Mouse (Mus musculus) bone marrow macrophage, adult 2 months (primary cell): ENCODE data around the gene Paox. TPM values are rescaled to one million over a fixed set of nuclear protein-coding genes. Genes with fewer than 3 reads are reported as not detected.

Experiments
- H3K27ac ChIP-seq: 2 replicates; pipeline ENCODE4 v1.5.1; 2012; ENCODE audit warnings: low read depth, low read length; ENCODE audit not compliant: insufficient read depth
- H3K4me1 ChIP-seq: 2 replicates; pipeline ENCODE4 v1.6.1; 2012; ENCODE audit warnings: low read length; ENCODE audit not compliant: control insufficient read depth, insufficient read depth
- H3K4me3 ChIP-seq: 2 replicates; pipeline ENCODE4 v1.5.1; 2012; ENCODE audit warnings: mild to moderate bottlenecking, low read length, moderate library complexity; ENCODE audit not compliant: insufficient read depth
- CTCF ChIP-seq: IDR thresholded peaks from 2 replicates; pipeline ENCODE4 v1.5.1; 2012; ENCODE audit warnings: low read depth, mild to moderate bottlenecking, low read length, moderate library complexity
- POLR2A ChIP-seq: IDR thresholded peaks from 2 replicates; pipeline ENCODE4 v1.6.1; 2012; ENCODE audit warnings: mild to moderate bottlenecking, low read depth, low read length, borderline replicate concordance
- polyA plus RNA-seq: library from polyadenylated mRNA; stranded (reverse); fragments of >200 nt; gene quantifications from 2 replicates; pipeline ENCODE4 v1.2.4, GENCODE M21; 2012; ENCODE audit not compliant: missing spikeins, insufficient read depth, insufficient read length

The Paox gene
- 20.1 and 25.9 TPM in 2 replicates for polyA plus RNA-seq

GRCm38 (mm10) chr7:140115583-140116328 is at the start of gene Paox:
Gene Paox, plus strand, starts transcription at chr7:140115799.
- TF ChIP-seq POLR2A, result no peak
- TF ChIP-seq CTCF, result no peak
- H3K27ac ChIP-seq, result peak within 1 kb of the TSS; percentile 73

GRCm38 (mm10) chr7:140067397-140067796 is 48.2 kb upstream of the Paox start:
- no peak overlapping the region for H3K4me3 ChIP-seq
- TF ChIP-seq POLR2A (no peak), CTCF (no peak)
- H3K27ac ChIP-seq, result no peak overlapping the region
- no peaks in the 10 kb centered on the region for H3K4me1 ChIP-seq

More at GRCm38 (mm10) chr7:140115583-140116328, at the start of gene Paox:
- peak within 1 kb of the TSS; percentile 79 for H3K4me3 ChIP-seq
- peaks cover 24% of the 10 kb centered on the region for H3K4me1 ChIP-seq

- TF ChIP-seq POLR2A (no peak), CTCF (no peak)
- no peak overlapping the region for H3K4me3 ChIP-seq
Measured at GRCm38 (mm10) chr7:140070042-140070711, 45.4 kb upstream of the Paox start.

GRCm38 (mm10) chr7:140077698-140078097 is 37.9 kb upstream of the Paox start:
- TF ChIP-seq CTCF (no peak), POLR2A (no peak)
- H3K27ac ChIP-seq, result no peak overlapping the region
- H3K4me1 ChIP-seq, result peaks cover 7% of the 10 kb centered on the region
- H3K4me3 ChIP-seq, result no peak overlapping the region

More at GRCm38 (mm10) chr7:140070042-140070711, 45.4 kb upstream of the Paox start:
- no peaks in the 10 kb centered on the region for H3K4me1 ChIP-seq
- H3K27ac ChIP-seq, result no peak overlapping the region

GRCm38 (mm10) chr7:140078711-140079110 is 36.9 kb upstream of the Paox start:
- Histone ChIP-seq H3K4me3 (no peak overlapping the region), H3K27ac (no peak overlapping the region), H3K4me1 (peaks cover 7% of the 10 kb centered on the region)
- TF ChIP-seq CTCF (peak; percentile 71), POLR2A (no peak)

- Histone ChIP-seq H3K4me1 (peaks cover 7% of the 10 kb centered on the region), H3K4me3 (no peak overlapping the region), H3K27ac (no peak overlapping the region)
- no peak for TF ChIP-seq CTCF
- no peak for TF ChIP-seq POLR2A
Measured at GRCm38 (mm10) chr7:140080503-140081156, 35.0 kb upstream of the Paox start.

GRCm38 (mm10) chr7:140081408-140082241 is 34.0 kb upstream of the Paox start:
- no peak overlapping the region for H3K4me3 ChIP-seq
- H3K27ac ChIP-seq, result no peak overlapping the region
- peaks cover 7% of the 10 kb centered on the region for H3K4me1 ChIP-seq
- no peak for TF ChIP-seq CTCF
- TF ChIP-seq POLR2A, result no peak

- H3K27ac ChIP-seq, result no peak within 1 kb of the TSS
- H3K4me3 ChIP-seq, result no peak within 1 kb of the TSS
- TF ChIP-seq CTCF, result no peak
- no peak for TF ChIP-seq POLR2A
- peaks cover 7% of the 10 kb centered on the region for H3K4me1 ChIP-seq
Measured at GRCm38 (mm10) chr7:140082242-140082678, 33.3 kb upstream of the Paox start, which contains the start of gene Caly. Gene Caly, minus strand, starts transcription at chr7:140082548.

GRCm38 (mm10) chr7:140090601-140091000 is 25.0 kb upstream of the Paox start:
- H3K4me1 ChIP-seq, result no peaks in the 10 kb centered on the region; the same call in 1 of the 2 replicates
- no peak overlapping the region for H3K4me3 ChIP-seq
- no peak overlapping the region for H3K27ac ChIP-seq
- no peak for TF ChIP-seq POLR2A
- TF ChIP-seq CTCF, result no peak
